Mouse (Mus musculus) forebrain, postnatal 0 days (tissue): Measurements from ENCODE around the gene Cntnap5b. TPM values are rescaled to one million over a fixed set of nuclear protein-coding genes. Genes with fewer than 3 reads are reported as not detected.

Experiments
- ATAC-seq: fragments of 200-750 bp; cut with Nextera tagmentation; 2 replicates; pipeline ENCODE4 v1.8.0; 2017; ENCODE audit warnings: mild to moderate bottlenecking, moderate library complexity
- DNase-seq: peaks from one replicate; pipeline ENCODE4 v3.0.0-alpha.2; 2015
- H3K27ac ChIP-seq: fragments of 300-500 bp; sonication (generic); 2 replicates; pipeline ENCODE4 v1.5.1; 2014; ENCODE audit warnings: low read depth, mild to moderate bottlenecking, antibody characterized with exemption, low read length, moderate library complexity, mixed read lengths
- H3K27me3 ChIP-seq: fragments of 300-500 bp; sonication (generic); 2 replicates; pipeline ENCODE4 v1.6.1; 2014; ENCODE audit warnings: mild to moderate bottlenecking, low read length, mixed read lengths; ENCODE audit not compliant: insufficient read depth
- H3K36me3 ChIP-seq: fragments of 300-500 bp; sonication (generic); 2 replicates; pipeline ENCODE4 v1.6.1; 2014; ENCODE audit warnings: mild to moderate bottlenecking, moderate library complexity; ENCODE audit not compliant: insufficient read depth
- H3K4me1 ChIP-seq: fragments of 300-500 bp; sonication (generic); 2 replicates; pipeline ENCODE4 v1.6.1; 2014; ENCODE audit warnings: antibody characterized with exemption; ENCODE audit not compliant: insufficient read depth
- H3K4me2 ChIP-seq: fragments of 300-500 bp; sonication (generic); 2 replicates; pipeline ENCODE4 v1.6.1; 2014; ENCODE audit warnings: low read depth, mild to moderate bottlenecking, moderate library complexity
- H3K4me3 ChIP-seq: fragments of 300-500 bp; sonication (generic); 2 replicates; pipeline ENCODE4 v1.5.1; 2014; ENCODE audit warnings: low read depth, low read length, mixed read lengths
- H3K9ac ChIP-seq: fragments of 300-500 bp; sonication (generic); 2 replicates; pipeline ENCODE4 v1.6.1; 2014; ENCODE audit warnings: mild to moderate bottlenecking
- H3K9me3 ChIP-seq: fragments of 300-500 bp; sonication (generic); 2 replicates; pipeline ENCODE4 v1.6.1; 2016; ENCODE audit warnings: low read length
- CTCF ChIP-seq: sonication (generic); IDR thresholded peaks from 2 replicates; pipeline ENCODE4 v1.5.1; 2016; ENCODE audit warnings: antibody characterized with exemption, control low read depth, low read depth
- WGBS: fragments of 180-500 bp; shearing (Covaris S2); extraction: QIAGEN DNeasy Blood & Tissue Kit; methylation state at CpG from one replicate; pipeline ENCODE4 v1.1.7; 2014; 5-methylcytosine and 5-hydroxymethylcytosine counted together
- polyA plus RNA-seq: library from polyadenylated mRNA; unstranded; fragments of >200 nt; fragmentation: Nextera tagmentation; extraction: Ambion mirVana; gene quantifications from 2 replicates; pipeline ENCODE4 v1.2.1, GENCODE M21; 2015
- total RNA-seq: library from RNA; depleted of rRNA; stranded (reverse); fragments of >200 nt; gene quantifications from 2 replicates; pipeline ENCODE4 v1.2.3, GENCODE M21; 2014

The Cntnap5b gene
- total and polyA plus RNA-seq, 2 experiments from 2014 or later, result 2.0 to 18.3 TPM

DNA sequence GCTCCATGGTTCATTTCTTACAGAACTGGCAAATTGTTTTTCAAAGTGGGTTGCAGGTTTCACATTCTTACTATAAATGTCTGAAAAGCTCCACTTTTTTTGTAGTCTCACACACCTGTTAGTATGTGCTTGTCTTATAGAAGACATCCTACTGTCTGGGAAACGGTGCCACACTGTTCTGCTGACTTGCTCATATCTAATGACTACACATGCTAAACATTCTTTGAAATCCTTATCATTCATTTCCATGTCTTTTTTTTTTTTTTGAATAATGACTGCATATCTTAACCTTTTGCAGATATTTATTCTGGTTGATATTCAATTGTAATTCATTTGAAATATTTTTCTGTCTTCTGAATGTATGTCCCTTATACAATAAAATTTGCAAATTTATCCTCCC lies 613.7 kb downstream of the Cntnap5b start:
- DNase-seq (no peak), ATAC-seq (no peak)
- H3K9me3 ChIP-seq, result no peaks in the 10 kb centered on the region
- 89% methylated on average over 1 of the region's 1 CpGs for WGBS
- no peak overlapping the region for H3K27ac ChIP-seq
- no peak overlapping the region for H3K4me3 ChIP-seq
- H3K4me2 ChIP-seq, result no peak overlapping the region
- no peak for TF ChIP-seq CTCF
- H3K9ac ChIP-seq, result no peak overlapping the region
- no peaks in the 10 kb centered on the region for H3K27me3 ChIP-seq
- H3K4me1 ChIP-seq, result no peaks in the 10 kb centered on the region
- no peaks in the 10 kb centered on the region for H3K36me3 ChIP-seq

GRCm38 (mm10) chr1:100394034-100394433 lies 621.5 kb downstream of the Cntnap5b start:
- H3K9me3 ChIP-seq, result no peaks in the 10 kb centered on the region
- no peaks in the 10 kb centered on the region for H3K4me1 ChIP-seq
- H3K4me3 ChIP-seq, result no peak overlapping the region
- DNase-seq, result no peak
- H3K27ac ChIP-seq, result no peak overlapping the region
- H3K4me2 ChIP-seq, result no peak overlapping the region
- H3K27me3 ChIP-seq, result no peaks in the 10 kb centered on the region
- no peak overlapping the region for H3K9ac ChIP-seq
- TF ChIP-seq CTCF, result no peak
- ATAC-seq, result no peak
- no peaks in the 10 kb centered on the region for H3K36me3 ChIP-seq

DNA sequence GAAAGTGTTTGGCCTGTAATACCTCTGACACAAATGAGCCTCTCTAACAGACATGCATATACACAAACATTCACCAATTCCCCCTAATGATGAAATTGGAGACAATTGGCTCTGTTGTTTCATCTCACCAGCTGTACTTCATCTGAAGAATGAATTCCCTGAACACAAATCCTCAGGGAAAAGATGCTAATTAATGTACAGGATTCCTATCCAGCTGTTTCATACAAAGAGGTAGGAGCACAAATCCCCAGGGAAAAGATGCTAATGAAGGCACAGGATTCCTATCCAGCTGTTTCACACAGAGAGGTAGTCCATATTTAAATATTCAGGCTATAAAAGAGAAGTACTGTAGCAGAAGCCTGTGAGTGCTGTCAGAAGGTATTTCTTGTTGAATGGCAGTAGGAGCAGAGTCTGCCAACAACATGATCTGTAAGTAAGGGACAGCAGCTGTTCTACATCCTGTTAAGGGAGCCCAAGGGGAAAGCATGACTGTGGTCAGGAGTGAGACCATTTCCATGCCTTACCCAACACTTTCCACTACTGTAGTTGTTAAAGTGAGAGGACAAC lies 644.2 kb downstream of the Cntnap5b start:
- no peaks in the 10 kb centered on the region for H3K9me3 ChIP-seq
- no peaks in the 10 kb centered on the region for H3K36me3 ChIP-seq
- no peak overlapping the region for H3K27ac ChIP-seq
- no peak for TF ChIP-seq CTCF
- ATAC-seq (no peak), DNase-seq (no peak)
- H3K4me3 ChIP-seq, result no peak overlapping the region
- no peaks in the 10 kb centered on the region for H3K27me3 ChIP-seq
- H3K9ac ChIP-seq, result no peak overlapping the region
- 0 out of 2 replicates have a peak, but pooled peaks cover 4% of the 10 kb centered on the region for H3K4me1 ChIP-seq
- no peak overlapping the region for H3K4me2 ChIP-seq

- Histone ChIP-seq H3K9me3 (no peaks in the 10 kb centered on the region), H3K4me1 (no peaks in the 10 kb centered on the region), H3K4me3 (no peak overlapping the region), H3K4me2 (no peak overlapping the region), H3K27ac (no peak overlapping the region), H3K36me3 (no peaks in the 10 kb centered on the region), H3K27me3 (no peaks in the 10 kb centered on the region), H3K9ac (no peak overlapping the region)
- WGBS, result 94% methylated on average over 1 of the region's 1 CpGs
- DNase-seq (no peak), ATAC-seq (no peak)
- TF ChIP-seq CTCF, result no peak
Observed at GRCm38 (mm10) chr1:100430038-100430774, 657.6 kb downstream of the Cntnap5b start.

GRCm38 (mm10) chr1:100463877-100464276 lies 691.3 kb downstream of the Cntnap5b start:
- no peak overlapping the region for H3K4me2 ChIP-seq
- H3K9ac ChIP-seq, result no peak overlapping the region
- H3K9me3 ChIP-seq, result no peaks in the 10 kb centered on the region
- 85% methylated on average over 2 of the region's 2 CpGs for WGBS
- H3K27me3 ChIP-seq, result no peaks in the 10 kb centered on the region
- no peak for DNase-seq
- no peak overlapping the region for H3K27ac ChIP-seq
- H3K36me3 ChIP-seq, result no peaks in the 10 kb centered on the region
- ATAC-seq, result no peak
- no peak for TF ChIP-seq CTCF
- H3K4me1 ChIP-seq, result no peaks in the 10 kb centered on the region
- no peak overlapping the region for H3K4me3 ChIP-seq

DNA sequence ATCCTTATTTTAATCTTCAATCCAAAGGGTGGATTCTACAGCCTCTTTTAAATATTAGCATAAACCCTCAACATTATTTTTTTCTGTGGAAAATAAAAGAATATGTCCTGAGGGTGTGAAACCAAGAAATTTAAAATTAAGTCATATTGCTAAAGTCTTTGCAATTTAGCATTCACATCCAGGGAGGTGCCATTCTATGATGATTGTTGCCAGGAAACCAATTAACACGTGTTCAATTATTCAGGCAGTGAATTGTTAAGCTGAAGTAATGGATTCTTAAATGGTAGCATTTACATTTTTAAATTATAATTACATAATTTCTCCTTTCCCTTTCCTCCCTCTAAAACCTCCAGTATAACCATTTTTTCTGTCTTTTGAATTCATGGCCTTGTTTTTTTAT lies 692.7 kb downstream of the Cntnap5b start:
- no peak for TF ChIP-seq CTCF
- DNase-seq, result peak; percentile 5
- Histone ChIP-seq H3K4me1 (no peaks in the 10 kb centered on the region), H3K27me3 (no peaks in the 10 kb centered on the region), H3K9me3 (no peaks in the 10 kb centered on the region), H3K4me3 (no peak overlapping the region), H3K27ac (no peak overlapping the region), H3K9ac (no peak overlapping the region), H3K36me3 (no peaks in the 10 kb centered on the region), H3K4me2 (no peak overlapping the region)
- ATAC-seq, result peak; percentile 74; the same call in 1 of the 2 replicates
- 15% methylated on average over 1 of the region's 1 CpGs for WGBS

DNA sequence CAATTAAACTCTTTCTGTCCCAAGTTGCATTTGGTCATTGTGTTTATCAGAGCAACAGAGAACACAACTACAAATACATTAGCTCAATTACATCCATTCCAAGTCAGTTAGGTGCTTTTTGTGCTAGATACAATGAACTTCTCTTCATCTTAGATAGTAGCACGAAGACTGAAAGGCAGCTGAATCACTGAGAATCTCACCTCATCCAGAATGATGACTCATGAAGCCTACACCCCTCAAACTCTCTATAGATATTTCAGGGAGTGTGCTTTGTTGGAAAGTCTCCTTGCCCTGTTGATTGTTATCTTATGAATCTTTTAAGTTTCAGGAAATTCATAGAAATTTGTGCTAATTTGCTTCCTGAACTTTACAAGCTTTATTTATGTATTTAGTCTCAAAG lies 695.0 kb downstream of the Cntnap5b start:
- Histone ChIP-seq H3K36me3 (no peaks in the 10 kb centered on the region), H3K9ac (no peak overlapping the region), H3K4me1 (no peaks in the 10 kb centered on the region), H3K9me3 (no peaks in the 10 kb centered on the region), H3K4me2 (no peak overlapping the region), H3K27me3 (no peaks in the 10 kb centered on the region), H3K27ac (no peak overlapping the region), H3K4me3 (no peak overlapping the region)
- ATAC-seq (no peak), DNase-seq (no peak)
- TF ChIP-seq CTCF, result no peak
- WGBS, result 45% methylated on average over 1 of the region's 1 CpGs
